Mouse (Mus musculus) limb, embryonic 14.5 days (tissue): ENCODE measurements at regions not wholly inside any gene's neighbourhood (a gene's known extent, or its start where the extent isn't known, plus 50 kb on each side); places are given as distances from the start of the nearest gene placed in this dataset.
A peak's percentile ranks its signal among the peaks of the same experiment; 100 is the strongest.

ENCODE experiments used
- ATAC-seq: fragments of 200-750 bp; cut with Nextera tagmentation; 2 replicates; pipeline ENCODE4 v1.8.0; 2017; ENCODE audit warnings: low read depth, moderate number of reproducible peaks, moderate TSS enrichment; ENCODE audit not compliant: low FRiP score
- DNase-seq: peaks from one replicate; pipeline ENCODE4 v3.0.0-alpha.2; 2015; ENCODE audit warnings: low spot score
- H3K27ac ChIP-seq: fragments of 300-500 bp; sonication (generic); replicated peaks from 2 replicates; pipeline ENCODE4 v1.5.1; 2014; ENCODE audit warnings: low read depth, mild to moderate bottlenecking, low read length, moderate library complexity, mixed read lengths
- H3K27me3 ChIP-seq: fragments of 300-500 bp; sonication (generic); 2 replicates; pipeline ENCODE4 v1.6.1; 2014; ENCODE audit warnings: low read length, mixed read lengths; ENCODE audit not compliant: control insufficient read depth, insufficient read depth
- H3K36me3 ChIP-seq: fragments of 300-500 bp; sonication (generic); 2 replicates; pipeline ENCODE4 v1.6.1; 2014; ENCODE audit warnings: mild to moderate bottlenecking, low read length, moderate library complexity, mixed read lengths; ENCODE audit not compliant: control insufficient read depth, insufficient read depth
- H3K4me1 ChIP-seq: fragments of 300-500 bp; sonication (generic); 2 replicates; pipeline ENCODE4 v1.6.1; 2014; ENCODE audit warnings: antibody characterized with exemption, low read length, mixed read lengths; ENCODE audit not compliant: control insufficient read depth, insufficient read depth
- H3K4me2 ChIP-seq: fragments of 300-500 bp; sonication (generic); replicated peaks from 2 replicates; pipeline ENCODE4 v1.6.1; 2014; ENCODE audit warnings: low read depth, mild to moderate bottlenecking, low read length, moderate library complexity; ENCODE audit not compliant: severe bottlenecking
- H3K4me3 ChIP-seq: fragments of 300-500 bp; sonication (generic); replicated peaks from 2 replicates; pipeline ENCODE4 v1.5.1; 2014; ENCODE audit warnings: low read length
- H3K9ac ChIP-seq: fragments of 300-500 bp; sonication (generic); 2 replicates; pipeline ENCODE4 v1.6.1; 2014; ENCODE audit warnings: mild to moderate bottlenecking, low read depth, low read length, moderate library complexity; ENCODE audit not compliant: severe bottlenecking
- H3K9me3 ChIP-seq: fragments of 300-500 bp; sonication (generic); 2 replicates; pipeline ENCODE4 v1.6.1; 2016; ENCODE audit warnings: low read length; ENCODE audit not compliant: control insufficient read depth
- POLR2A ChIP-seq: fragments of 200-500 bp; IDR thresholded peaks from 2 replicates; pipeline ENCODE4 v1.8.0; 2012; ENCODE audit warnings: inconsistent platforms, mild to moderate bottlenecking, moderate library complexity, borderline replicate concordance; ENCODE audit not compliant: insufficient read depth, insufficient read length; ENCODE audit errors: extremely low read depth
- WGBS: fragments of 180-500 bp; shearing (Covaris S2); extraction: QIAGEN DNeasy Blood & Tissue Kit; methylation state at CpG from one replicate; pipeline ENCODE4 v1.1.7; 2014; 5-methylcytosine and 5-hydroxymethylcytosine counted together

DNA sequence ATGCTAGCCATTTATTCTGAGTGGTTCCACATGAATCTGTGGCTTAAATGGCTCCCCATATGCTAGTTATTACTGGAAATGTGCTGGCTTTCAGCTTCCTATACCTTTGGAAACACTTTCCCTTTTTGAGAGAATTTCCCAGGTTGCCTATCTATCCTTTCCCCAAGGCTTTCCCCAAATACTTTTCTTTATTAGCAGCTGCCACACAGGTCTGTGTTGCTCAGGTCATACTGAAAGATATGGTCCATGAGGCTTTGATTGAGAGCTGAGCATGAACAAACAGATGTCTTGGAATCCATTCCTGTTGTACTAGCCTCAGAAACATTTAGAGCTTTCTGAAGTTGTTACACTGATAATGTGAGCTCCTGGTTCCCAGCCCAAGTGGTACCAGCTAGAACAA lies 188.1 kb upstream of the Cenpq start:
- no peaks in the 10 kb centered on the region for H3K9me3 ChIP-seq
- ATAC-seq = peak; percentile 73; the same call in 1 of the 2 replicates
- DNase-seq = peak; percentile 42
- no peak overlapping the region for H3K27ac ChIP-seq
- no peak for TF ChIP-seq POLR2A
- no peak overlapping the region for H3K4me3 ChIP-seq
- H3K9ac ChIP-seq = no peak overlapping the region
- H3K4me2 ChIP-seq = no peak overlapping the region
- H3K4me1 ChIP-seq = peaks cover 5% of the 10 kb centered on the region; the same call in 1 of the 2 replicates
- H3K36me3 ChIP-seq = no peaks in the 10 kb centered on the region
- H3K27me3 ChIP-seq = no peaks in the 10 kb centered on the region

DNA sequence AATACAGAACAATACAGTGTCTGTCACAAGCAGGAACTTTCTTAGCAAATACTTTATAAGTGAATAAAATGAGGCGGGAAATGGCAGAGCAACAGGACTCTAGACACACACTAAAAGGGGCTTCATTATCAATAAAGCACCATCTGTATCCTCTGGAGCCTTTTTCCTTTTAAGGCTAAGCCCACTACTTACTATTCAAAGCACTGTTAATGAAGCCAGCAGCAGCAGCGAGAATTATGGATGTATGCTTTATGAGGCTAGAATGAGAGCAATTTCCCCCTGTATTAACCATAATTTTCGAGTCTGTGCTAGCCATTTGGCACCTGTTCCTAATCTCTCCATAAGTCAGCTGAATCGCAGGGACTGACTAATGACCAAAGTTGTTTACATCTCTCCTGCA lies 169.1 kb upstream of the Cenpq start:
- Histone ChIP-seq H3K36me3 (no peaks in the 10 kb centered on the region), H3K4me1 (no peaks in the 10 kb centered on the region), H3K27me3 (no peaks in the 10 kb centered on the region), H3K4me2 (no peak overlapping the region), H3K9ac (no peak overlapping the region), H3K9me3 (no peaks in the 10 kb centered on the region), H3K4me3 (no peak overlapping the region), H3K27ac (no peak overlapping the region)
- ATAC-seq = no peak
- no peak for TF ChIP-seq POLR2A
- WGBS = 34% methylated on average over 4 of the region's 4 CpGs
- no peak for DNase-seq

- H3K4me2 ChIP-seq = no peak overlapping the region
- no peaks in the 10 kb centered on the region for H3K27me3 ChIP-seq
- H3K36me3 ChIP-seq = no peaks in the 10 kb centered on the region
- 39% methylated on average over 2 of the region's 2 CpGs for WGBS
- H3K4me1 ChIP-seq = no peaks in the 10 kb centered on the region
- no peak for DNase-seq
- TF ChIP-seq POLR2A = no peak
- ATAC-seq = no peak
- no peak overlapping the region for H3K27ac ChIP-seq
- H3K9me3 ChIP-seq = no peaks in the 10 kb centered on the region
- H3K9ac ChIP-seq = no peak overlapping the region
- no peak overlapping the region for H3K4me3 ChIP-seq
Measured at GRCm38 (mm10) chr17:41070874-41071273, 136.0 kb upstream of the Cenpq start.
